Mouse (Mus musculus): ENCODE measurements around the gene Ndufc2. TPM values are rescaled to one million over a fixed set of nuclear protein-coding genes. Genes with fewer than 3 reads are reported as not detected.

Gene Ndufc2
- polyA plus RNA-seq (2015; fragmentation: Nextera tagmentation; extraction: Ambion mirVana), result 451 and 701 TPM in 2 replicates

DNA sequence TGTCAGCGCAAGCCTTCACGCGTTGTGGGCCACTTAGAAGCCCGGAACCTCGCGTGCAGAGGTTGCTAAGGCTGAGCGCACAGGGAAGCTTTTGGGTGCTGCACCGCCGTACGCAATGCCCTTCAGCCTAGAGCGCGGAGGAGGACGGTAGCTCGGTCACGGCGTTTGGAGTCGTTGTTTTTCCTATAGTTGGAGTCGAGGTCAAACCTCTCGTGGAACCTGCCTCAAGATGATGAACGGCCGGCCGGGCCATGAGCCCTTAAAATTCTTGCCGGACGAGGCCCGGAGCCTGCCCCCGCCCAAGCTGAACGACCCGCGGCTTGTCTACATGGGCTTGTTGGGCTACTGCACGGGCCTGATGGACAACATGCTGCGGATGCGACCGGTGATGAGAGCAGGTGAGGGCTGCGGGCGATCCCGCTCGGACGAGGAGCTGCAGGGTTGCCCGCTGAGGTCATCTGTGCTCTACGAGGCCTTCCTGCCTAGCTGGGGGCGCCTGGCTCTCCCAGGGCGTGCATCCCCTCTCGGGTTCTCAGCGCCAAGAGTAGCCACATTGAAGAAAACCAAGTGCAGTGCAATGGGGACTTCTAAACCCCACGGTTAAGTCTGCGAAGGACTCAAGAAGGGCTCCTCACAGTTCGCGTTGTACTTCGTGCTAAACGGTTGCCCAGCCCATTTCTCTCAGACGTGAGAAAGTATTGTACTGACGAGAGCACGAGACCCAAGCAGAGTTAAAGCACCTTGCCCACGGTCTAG, at the start of gene Ndufc2:
TSS of gene Ndufc2 (plus strand) at position 44 of the 756 bp plus-strand sequence.
- no peaks in the 10 kb centered on the region for H3K9me3 ChIP-seq (replicated peaks)
- peaks cover 4% of the 10 kb centered on the region; the same call in 1 of the 2 replicates for H3K36me3 ChIP-seq
- under 1% methylated on average over 54 of the region's 54 CpGs for WGBS
- H3K9ac ChIP-seq, result peak within 1 kb of the TSS; percentile 98
- peak; percentile 87 for ATAC-seq (replicated peaks; ENCODE audit: insufficient number of reproducible peaks, insufficient read depth, low FRiP score, low read depth)
- peak within 1 kb of the TSS; percentile 95 for H3K27ac ChIP-seq
- H3K4me3 ChIP-seq, result peak within 1 kb of the TSS; percentile 98
- peak within 1 kb of the TSS; percentile 71 for H3K4me2 ChIP-seq
- H3K27me3 ChIP-seq, result no peaks in the 10 kb centered on the region
- H3K4me1 ChIP-seq (replicated peaks), result peaks cover 18% of the 10 kb centered on the region

DNA sequence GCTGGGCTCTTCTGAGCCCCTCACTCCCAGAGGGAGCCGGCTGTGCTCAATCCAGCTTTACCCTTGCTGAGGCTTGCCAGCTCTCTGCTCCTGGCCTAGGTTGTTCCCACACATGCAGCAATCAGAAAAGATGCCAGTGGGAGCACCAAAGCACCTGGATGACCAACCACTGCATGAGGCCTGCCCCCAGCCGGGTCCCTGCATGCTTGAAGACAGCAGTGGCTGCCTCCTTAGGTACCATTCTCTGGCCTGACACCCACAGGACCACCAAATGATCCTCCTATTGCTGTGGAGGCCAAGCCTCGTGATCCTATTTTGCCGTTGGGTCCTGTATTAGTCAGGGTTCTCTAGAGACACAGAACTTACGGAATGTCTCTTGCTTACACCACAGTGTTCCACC, 48.9 kb upstream of the Ndufc2 start:
- Histone ChIP-seq H3K27ac (no peak overlapping the region), H3K27me3 (no peaks in the 10 kb centered on the region), H3K4me2 (no peak overlapping the region), H3K4me3 (no peak overlapping the region), H3K9me3 (replicated peaks) (no peaks in the 10 kb centered on the region), H3K9ac (no peak overlapping the region), H3K36me3 (0 out of 2 replicates have a peak, but pooled peaks cover 4% of the 10 kb centered on the region), H3K4me1 (replicated peaks) (peaks cover 10% of the 10 kb centered on the region)
- 78% methylated on average over 5 of the region's 5 CpGs for WGBS
- ATAC-seq (replicated peaks; ENCODE audit: insufficient number of reproducible peaks, insufficient read depth, low FRiP score, low read depth), result no peak

DNA sequence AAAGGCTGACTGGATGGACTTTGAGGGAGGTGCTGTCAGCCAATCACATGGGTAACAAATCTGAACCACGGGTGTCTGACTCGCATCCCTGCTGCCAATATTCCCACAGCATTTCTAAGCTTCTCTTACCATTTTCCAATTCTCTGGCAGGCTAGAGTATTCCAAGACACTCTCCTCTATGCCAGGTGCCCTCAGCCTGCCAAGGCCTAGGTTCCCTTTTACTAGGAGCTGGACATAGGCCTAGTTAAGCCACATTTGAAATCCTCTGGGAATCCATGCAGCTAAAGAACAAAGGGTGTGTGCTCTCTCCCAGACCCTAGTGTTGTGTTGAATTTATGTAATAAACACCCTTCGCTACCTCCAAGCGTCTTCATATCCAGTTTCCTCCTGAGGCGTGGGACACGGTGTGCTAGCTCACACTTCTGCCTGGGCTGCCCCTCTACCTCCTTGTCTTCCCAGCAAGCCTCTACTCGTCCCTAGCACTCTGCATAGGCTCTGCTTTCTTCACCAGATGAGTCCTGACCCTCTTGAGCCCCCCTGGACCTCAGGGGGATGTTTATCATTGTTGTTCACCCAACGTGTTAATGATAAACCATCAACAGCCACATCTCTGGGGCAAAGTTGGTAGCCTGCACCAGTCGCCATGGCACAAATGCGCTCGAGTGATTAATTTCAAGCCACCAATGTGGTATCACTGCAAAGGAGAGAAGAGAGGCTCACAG, 47.9 kb upstream of the Ndufc2 start:
- ATAC-seq (replicated peaks; ENCODE audit: insufficient number of reproducible peaks, insufficient read depth, low FRiP score, low read depth), result no peak
- Histone ChIP-seq H3K4me3 (no peak overlapping the region), H3K9me3 (replicated peaks) (no peaks in the 10 kb centered on the region), H3K4me1 (replicated peaks) (peaks cover 14% of the 10 kb centered on the region), H3K36me3 (0 out of 2 replicates have a peak, but pooled peaks cover 4% of the 10 kb centered on the region), H3K4me2 (no peak overlapping the region), H3K27ac (no peak overlapping the region), H3K27me3 (no peaks in the 10 kb centered on the region), H3K9ac (no peak overlapping the region)
- 82% methylated on average over 11 of the region's 11 CpGs for WGBS

DNA sequence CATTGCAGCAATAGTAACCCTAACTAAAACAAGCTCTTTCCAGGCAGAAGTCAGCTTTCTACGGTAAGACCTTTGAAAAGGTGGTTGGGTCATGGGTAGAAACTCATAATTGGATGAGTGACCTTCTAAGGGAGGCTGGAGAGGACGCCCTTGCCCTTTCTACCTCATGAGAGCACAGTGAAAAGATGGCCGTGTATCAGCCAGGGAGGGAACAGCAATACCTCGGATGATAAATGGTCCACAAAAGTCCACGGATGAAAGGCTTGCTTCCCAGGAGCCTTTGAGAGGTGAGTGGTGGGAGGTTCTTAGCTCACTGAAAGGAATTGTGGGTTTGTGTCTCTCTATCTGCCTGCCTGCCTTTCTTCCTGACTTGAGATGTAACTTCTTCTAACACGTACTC, 46.4 kb upstream of the Ndufc2 start:
- Histone ChIP-seq H3K36me3 (0 out of 2 replicates have a peak, but pooled peaks cover 2% of the 10 kb centered on the region), H3K4me3 (no peak overlapping the region), H3K27me3 (no peaks in the 10 kb centered on the region), H3K4me2 (no peak overlapping the region), H3K9me3 (replicated peaks) (no peaks in the 10 kb centered on the region), H3K9ac (no peak overlapping the region), H3K27ac (no peak overlapping the region), H3K4me1 (replicated peaks) (peaks cover 14% of the 10 kb centered on the region)
- no peak for ATAC-seq (replicated peaks; ENCODE audit: insufficient number of reproducible peaks, insufficient read depth, low FRiP score, low read depth)
- WGBS, result 90% methylated on average over 6 of the region's 6 CpGs

DNA sequence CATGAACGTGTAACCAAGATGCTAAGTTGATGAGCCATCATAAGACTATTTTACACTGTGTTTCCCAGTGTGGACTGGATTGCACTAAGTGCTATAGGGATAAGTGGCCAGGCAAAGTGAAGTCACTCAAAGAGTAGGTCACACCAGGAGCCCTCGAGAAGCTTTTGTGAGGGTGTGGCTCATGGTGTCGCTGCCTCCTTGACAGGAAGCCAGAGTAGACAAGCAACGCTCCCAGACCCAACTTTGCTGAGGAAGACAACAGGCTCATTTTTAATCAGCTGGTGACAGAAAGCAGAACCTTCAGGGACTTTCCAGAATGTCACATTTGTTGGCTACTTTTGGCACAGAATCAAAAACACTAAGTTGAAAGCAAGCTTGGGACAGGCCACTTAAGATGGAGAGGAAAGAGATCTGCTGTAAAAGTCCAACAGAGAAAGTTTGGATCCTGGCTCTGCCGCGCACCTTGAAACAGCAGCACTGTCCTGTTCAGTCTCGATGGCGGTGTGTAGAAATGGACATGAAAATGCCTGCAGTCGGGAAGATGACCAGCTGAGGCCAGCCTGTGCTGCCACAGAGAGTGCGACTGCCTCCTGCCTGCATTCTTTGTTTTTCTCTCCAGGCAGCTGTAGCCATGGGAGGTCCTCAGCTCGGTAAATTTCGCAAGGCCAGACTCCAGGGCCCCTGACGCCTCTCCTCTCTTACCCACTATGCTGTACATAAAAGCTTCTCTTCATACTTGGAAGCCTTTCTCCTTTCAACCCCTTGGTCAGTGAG, 44.5 kb upstream of the Ndufc2 start:
- 21% methylated on average over 13 of the region's 13 CpGs for WGBS
- H3K27me3 ChIP-seq, result no peaks in the 10 kb centered on the region
- peak overlapping the region; percentile 21 for H3K4me2 ChIP-seq
- no peaks in the 10 kb centered on the region for H3K36me3 ChIP-seq
- peaks cover 14% of the 10 kb centered on the region for H3K4me1 ChIP-seq (replicated peaks)
- H3K4me3 ChIP-seq, result no peak overlapping the region
- peak overlapping the region; percentile 59 for H3K27ac ChIP-seq
- no peak overlapping the region for H3K9ac ChIP-seq
- ATAC-seq (replicated peaks; ENCODE audit: insufficient number of reproducible peaks, insufficient read depth, low FRiP score, low read depth), result peak; percentile 45; the same call in 1 of the 2 replicates
- H3K9me3 ChIP-seq (replicated peaks), result no peaks in the 10 kb centered on the region

DNA sequence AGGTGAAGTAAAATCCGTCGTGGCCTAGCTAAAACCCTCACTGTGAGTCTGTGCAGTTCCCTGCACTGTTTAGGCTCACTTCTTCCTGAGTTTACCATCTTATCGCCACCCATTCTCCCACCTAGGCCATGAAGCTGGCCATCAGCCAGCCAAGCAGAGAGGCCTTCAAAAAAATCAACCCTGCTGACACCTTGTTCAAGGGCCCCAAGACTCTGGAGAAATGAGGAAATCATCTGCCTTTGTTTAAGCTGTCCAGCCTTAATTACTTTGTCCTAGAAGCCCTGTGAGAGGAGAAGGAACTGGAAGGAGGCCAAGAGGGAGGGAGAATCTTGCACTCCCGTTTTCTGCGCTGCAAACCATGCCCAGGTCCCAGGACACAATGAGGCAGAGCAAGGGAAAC, 43.5 kb upstream of the Ndufc2 start:
- H3K27ac ChIP-seq, result peak overlapping the region; percentile 27
- H3K36me3 ChIP-seq, result no peaks in the 10 kb centered on the region
- WGBS, result 61% methylated on average over 5 of the region's 5 CpGs
- no peak overlapping the region for H3K4me3 ChIP-seq
- no peaks in the 10 kb centered on the region for H3K9me3 ChIP-seq (replicated peaks)
- ATAC-seq (replicated peaks; ENCODE audit: insufficient number of reproducible peaks, insufficient read depth, low FRiP score, low read depth), result no peak
- H3K4me1 ChIP-seq (replicated peaks), result peaks cover 14% of the 10 kb centered on the region
- no peak overlapping the region for H3K4me2 ChIP-seq
- H3K9ac ChIP-seq, result no peak overlapping the region
- no peaks in the 10 kb centered on the region for H3K27me3 ChIP-seq

DNA sequence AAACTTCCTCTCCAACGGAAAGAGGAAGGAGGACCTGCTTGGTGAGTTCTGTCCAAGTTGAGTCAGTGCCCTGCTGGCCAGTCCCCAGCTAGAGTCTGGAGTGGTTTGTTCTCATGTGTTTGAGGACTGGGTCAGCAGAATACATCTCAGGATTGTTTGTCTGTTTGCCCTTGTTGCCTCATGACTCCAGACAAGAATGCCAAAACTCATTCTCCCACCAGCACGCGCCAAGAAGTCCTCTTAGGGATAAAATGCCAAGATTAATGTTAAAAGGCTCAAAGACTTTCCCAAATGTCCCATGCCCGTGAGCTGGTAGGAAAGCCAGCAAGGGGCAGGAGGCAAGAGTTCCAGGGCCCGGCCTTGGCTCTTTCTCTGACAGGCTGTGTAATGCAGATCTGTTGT, 42.9 kb upstream of the Ndufc2 start:
- no peaks in the 10 kb centered on the region for H3K27me3 ChIP-seq
- no peak for ATAC-seq (replicated peaks; ENCODE audit: insufficient number of reproducible peaks, insufficient read depth, low FRiP score, low read depth)

DNA sequence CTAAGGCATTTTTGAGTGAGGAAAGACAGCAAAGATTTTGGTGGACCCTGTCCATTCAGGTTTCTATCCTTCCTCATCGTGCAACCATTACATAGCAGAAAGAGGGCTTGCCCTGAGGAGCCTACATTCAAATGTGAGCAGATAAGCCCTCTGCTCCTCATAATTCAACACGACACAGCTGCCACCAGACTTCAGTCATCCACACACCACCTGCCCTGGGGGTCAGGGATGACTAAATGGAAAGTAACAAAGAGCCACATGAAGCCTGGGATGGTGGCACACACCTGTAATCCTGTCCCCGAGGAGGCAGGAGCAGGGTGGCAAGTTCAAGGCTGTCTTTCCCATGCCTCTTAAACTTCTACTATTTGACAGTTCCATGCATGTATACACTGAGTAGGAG, 42.0 kb upstream of the Ndufc2 start:
- no peak for ATAC-seq (replicated peaks; ENCODE audit: insufficient number of reproducible peaks, insufficient read depth, low FRiP score, low read depth)
- 66% methylated on average over 3 of the region's 3 CpGs for WGBS

More for the DNA sequence above, 42.9 kb upstream of the Ndufc2 start:
- Histone ChIP-seq H3K4me3 (no peak overlapping the region), H3K9me3 (replicated peaks) (no peaks in the 10 kb centered on the region), H3K36me3 (no peaks in the 10 kb centered on the region), H3K27ac (0 out of 2 replicates have a peak overlapping the region, but pooled peaks have one; percentile 27), H3K4me2 (no peak overlapping the region), H3K9ac (no peak overlapping the region), H3K4me1 (replicated peaks) (peaks cover 14% of the 10 kb centered on the region)
- 70% methylated on average over 5 of the region's 5 CpGs for WGBS

DNA sequence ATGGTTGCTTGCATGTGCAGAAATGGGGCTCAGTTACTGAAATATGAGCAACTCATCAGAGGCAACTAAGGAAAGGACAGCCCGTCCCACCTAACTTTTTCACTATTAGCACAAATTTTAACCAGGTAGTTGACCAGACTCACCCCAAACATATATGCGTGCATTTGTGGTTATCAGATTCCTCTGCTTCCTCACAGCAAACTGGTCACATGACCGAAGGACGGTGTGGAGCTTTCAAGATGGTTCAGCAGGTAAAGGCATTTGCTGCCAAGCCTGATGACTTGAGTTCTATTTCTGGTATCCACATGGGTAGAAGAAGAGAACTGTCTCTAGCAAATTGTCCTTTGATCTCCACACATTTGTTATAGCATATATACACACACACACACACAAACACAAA, 41.5 kb upstream of the Ndufc2 start:
- Histone ChIP-seq H3K36me3 (no peaks in the 10 kb centered on the region), H3K4me3 (no peak overlapping the region), H3K4me1 (replicated peaks) (peaks cover 14% of the 10 kb centered on the region), H3K9me3 (replicated peaks) (no peaks in the 10 kb centered on the region), H3K27ac (no peak overlapping the region), H3K9ac (no peak overlapping the region), H3K4me2 (no peak overlapping the region), H3K27me3 (no peaks in the 10 kb centered on the region)
- no peak for ATAC-seq (replicated peaks; ENCODE audit: insufficient number of reproducible peaks, insufficient read depth, low FRiP score, low read depth)
- WGBS, result 77% methylated on average over 4 of the region's 4 CpGs

More for the DNA sequence above, 42.0 kb upstream of the Ndufc2 start:
- no peak overlapping the region for H3K9ac ChIP-seq
- H3K27me3 ChIP-seq, result no peaks in the 10 kb centered on the region
- no peak overlapping the region for H3K4me3 ChIP-seq
- no peak overlapping the region for H3K4me2 ChIP-seq
- no peaks in the 10 kb centered on the region for H3K36me3 ChIP-seq
- no peaks in the 10 kb centered on the region for H3K9me3 ChIP-seq (replicated peaks)
- peaks cover 14% of the 10 kb centered on the region for H3K4me1 ChIP-seq (replicated peaks)
- no peak overlapping the region for H3K27ac ChIP-seq

DNA sequence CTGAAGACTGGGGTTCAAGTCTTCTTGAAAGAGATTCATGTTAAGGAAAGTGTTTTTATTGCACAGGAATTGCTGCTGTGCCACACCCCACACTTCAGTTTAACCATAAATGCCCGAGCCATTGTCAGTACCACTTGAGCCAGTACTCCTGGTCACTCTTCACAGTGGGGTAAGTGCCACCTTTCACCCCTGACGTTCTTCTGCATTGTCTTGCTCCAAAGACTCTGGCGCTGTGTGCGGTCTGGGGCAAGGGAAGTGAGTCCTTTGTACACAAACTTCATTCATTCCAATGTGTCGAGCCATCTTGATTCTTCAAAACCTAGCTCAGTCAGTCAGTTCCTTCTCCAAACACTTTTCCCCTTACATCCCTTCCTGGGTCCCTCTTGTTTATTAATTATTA, 39.6 kb upstream of the Ndufc2 start:
- no peak for ATAC-seq (replicated peaks; ENCODE audit: insufficient number of reproducible peaks, insufficient read depth, low FRiP score, low read depth)
- Histone ChIP-seq H3K27ac (no peak overlapping the region), H3K27me3 (no peaks in the 10 kb centered on the region), H3K4me2 (no peak overlapping the region), H3K9me3 (replicated peaks) (no peaks in the 10 kb centered on the region), H3K36me3 (no peaks in the 10 kb centered on the region), H3K9ac (no peak overlapping the region), H3K4me3 (no peak overlapping the region), H3K4me1 (replicated peaks) (peaks cover 11% of the 10 kb centered on the region)
- 74% methylated on average over 5 of the region's 5 CpGs for WGBS

DNA sequence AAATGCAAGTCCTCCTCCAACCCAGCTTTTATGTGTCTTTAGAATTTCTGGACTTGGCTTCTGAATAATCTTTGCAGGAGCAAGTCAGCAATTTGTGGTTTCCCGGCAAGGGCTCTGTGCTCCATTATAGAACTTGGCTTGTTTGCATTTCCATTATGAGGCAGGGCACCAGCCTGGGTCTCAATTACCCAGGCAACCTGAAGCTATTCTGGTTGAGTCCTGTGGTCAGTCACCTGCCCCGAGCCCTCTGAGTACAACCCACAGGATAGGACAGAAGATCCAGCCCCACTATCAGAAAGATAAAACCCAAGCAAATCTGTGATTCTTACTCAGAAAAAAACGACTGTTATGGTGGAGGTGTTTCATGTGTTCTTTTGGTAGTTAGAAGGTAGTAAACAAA, 38.8 kb upstream of the Ndufc2 start:
- Histone ChIP-seq H3K36me3 (no peaks in the 10 kb centered on the region), H3K27ac (no peak overlapping the region), H3K9me3 (replicated peaks) (no peaks in the 10 kb centered on the region), H3K4me3 (no peak overlapping the region), H3K4me1 (replicated peaks) (peaks cover 4% of the 10 kb centered on the region; the same call in 1 of the 2 replicates), H3K9ac (no peak overlapping the region), H3K27me3 (no peaks in the 10 kb centered on the region; the same call in 1 of the 2 replicates), H3K4me2 (no peak overlapping the region)
- no peak for ATAC-seq (replicated peaks; ENCODE audit: insufficient number of reproducible peaks, insufficient read depth, low FRiP score, low read depth)
- 55% methylated on average over 3 of the region's 3 CpGs for WGBS
